Mouse (Mus musculus) CH12.LX (cell line): ENCODE measurements around the gene Perp. TPM values are rescaled to one million over a fixed set of nuclear protein-coding genes. Genes with fewer than 3 reads are reported as not detected.

Experiments used
- DNase-seq: peaks from one replicate; pipeline ENCODE4 v3.0.0-alpha.2; 2013; ENCODE audit errors: extremely low read depth
- H3K27ac ChIP-seq: 2 replicates; pipeline ENCODE4 v1.5.1; 2012; ENCODE audit warnings: low read depth, mild to moderate bottlenecking, control low read depth, moderate library complexity; ENCODE audit not compliant: insufficient read depth
- H3K27me3 ChIP-seq: replicated peaks from 2 replicates; pipeline ENCODE3; 2012; ENCODE audit warnings: inconsistent platforms
- H3K36me3 ChIP-seq, 2 experiments: replicated peaks in 1 of 2; 2 replicates each; pipeline versions ENCODE3 to v1.6.1; 2012; ENCODE audit warnings: inconsistent platforms in 1 of 2, low read length in 1 of 2, mild to moderate bottlenecking in 1 of 2, mixed read lengths in 1 of 2, moderate library complexity in 1 of 2; ENCODE audit not compliant: control insufficient read depth in 1 of 2, insufficient read depth in 1 of 2
- H3K4me1 ChIP-seq, 2 experiments: 2 replicates each; pipeline ENCODE4 v1.6.1; 2012; ENCODE audit warnings: inconsistent platforms in 1 of 2, moderate library complexity in 1 of 2; ENCODE audit not compliant: insufficient read depth in 2 of 2, control insufficient read depth in 1 of 2
- H3K4me2 ChIP-seq: 2 replicates; pipeline ENCODE4 v1.6.1; 2012; ENCODE audit warnings: low read depth, mild to moderate bottlenecking, control low read depth; ENCODE audit not compliant: poor library complexity, insufficient read depth, severe bottlenecking
- H3K4me3 ChIP-seq, 3 experiments: fragments of 150-350 bp in 1 of 3; sonication (generic) in 1 of 3; replicated peaks in 1 of 3; 2 replicates each; pipeline versions ENCODE3 to v1.5.1; 2011 to 2012; ENCODE audit warnings: low read depth in 2 of 3, low read length in 2 of 3, mild to moderate bottlenecking in 2 of 3, moderate library complexity in 2 of 3, control low read depth in 1 of 3, improper control_type of control experiment in 1 of 3, inconsistent platforms in 1 of 3, mixed read lengths in 1 of 3; ENCODE audit not compliant: poor library complexity in 1 of 3
- H3K79me2 ChIP-seq: replicated peaks from 2 replicates; pipeline ENCODE4 v1.6.1; 2012; ENCODE audit warnings: mild to moderate bottlenecking, moderate library complexity; ENCODE audit not compliant: control insufficient read depth, poor library complexity, insufficient read depth, severe bottlenecking; ENCODE audit errors: extremely low read depth
- H3K9ac ChIP-seq: 2 replicates; pipeline ENCODE4 v1.6.1; 2012; ENCODE audit warnings: low read depth, mild to moderate bottlenecking, control low read depth, moderate library complexity; ENCODE audit not compliant: insufficient read depth
- H3K9me3 ChIP-seq: replicated peaks from 2 replicates; pipeline ENCODE3; 2012; ENCODE audit warnings: low read length, inconsistent platforms, mixed read lengths
- BHLHE40 ChIP-seq: IDR thresholded peaks from 2 replicates; pipeline ENCODE4 v1.6.1; 2011; ENCODE audit warnings: mild to moderate bottlenecking, low read depth, low read length, improper control_type of control experiment
- CHD2 ChIP-seq: IDR thresholded peaks from 2 replicates; pipeline ENCODE4 v1.6.1; 2011; ENCODE audit warnings: low read length, improper control_type of control experiment
- CTCF ChIP-seq, 2 experiments: IDR thresholded peaks in 1 of 2; conservative IDR thresholded peaks in 1 of 2; 2 replicates each; pipeline ENCODE4 v1.5.1; 2011 to 2012; ENCODE audit warnings: low read depth in 2 of 2, low read length in 2 of 2, improper control_type of control experiment in 1 of 2, inconsistent platforms in 1 of 2, mild to moderate bottlenecking in 1 of 2, moderate library complexity in 1 of 2
- ELF1 ChIP-seq: IDR thresholded peaks from 2 replicates; pipeline ENCODE4 v1.6.1; 2014; ENCODE audit warnings: low read depth, mild to moderate bottlenecking, inconsistent platforms, low read length, improper control_type of control experiment
- EP300 ChIP-seq: IDR thresholded peaks from 2 replicates; pipeline ENCODE4 v1.6.1; 2011; ENCODE audit warnings: low read length, improper control_type of control experiment
- GABPA ChIP-seq: IDR thresholded peaks from 2 replicates; pipeline ENCODE4 v1.6.1; 2012; ENCODE audit warnings: low read depth, low read length, improper control_type of control experiment, inconsistent platforms; ENCODE audit not compliant: insufficient replicate concordance
- HCFC1 ChIP-seq: IDR thresholded peaks from 2 replicates; pipeline ENCODE4 v1.6.1; 2012; ENCODE audit warnings: low read depth, mild to moderate bottlenecking, inconsistent platforms, low read length, improper control_type of control experiment
- JUN ChIP-seq: IDR thresholded peaks from 2 replicates; pipeline ENCODE4 v1.6.1; 2011; ENCODE audit warnings: low read depth, mild to moderate bottlenecking, low read length, improper control_type of control experiment, moderate library complexity; ENCODE audit not compliant: insufficient read depth
- JUND ChIP-seq: conservative IDR thresholded peaks from 2 replicates; pipeline ENCODE4 v1.6.1; 2011; ENCODE audit warnings: low read depth, low read length, improper control_type of control experiment
- MAX ChIP-seq: IDR thresholded peaks from 2 replicates; pipeline ENCODE4 v1.6.1; 2011; ENCODE audit warnings: low read length, improper control_type of control experiment
- MAZ ChIP-seq: IDR thresholded peaks from 2 replicates; pipeline ENCODE4 v1.6.1; 2012; ENCODE audit warnings: low read depth, mild to moderate bottlenecking, inconsistent platforms, low read length, improper control_type of control experiment, moderate library complexity
- MXI1 ChIP-seq: IDR thresholded peaks from 2 replicates; pipeline ENCODE4 v1.6.1; 2011; ENCODE audit warnings: mild to moderate bottlenecking, low read depth, low read length, improper control_type of control experiment
- NELFE ChIP-seq: IDR thresholded peaks from 2 replicates; pipeline ENCODE4 v1.6.1; 2011; ENCODE audit warnings: low read depth, low read length, improper control_type of control experiment
- RAD21 ChIP-seq: IDR thresholded peaks from 2 replicates; pipeline ENCODE4 v1.6.1; 2011; ENCODE audit warnings: low read depth, mild to moderate bottlenecking, low read length, improper control_type of control experiment, moderate library complexity
- RCOR1 ChIP-seq: conservative IDR thresholded peaks from 2 replicates; pipeline ENCODE4 v1.6.1; 2012; ENCODE audit warnings: low read depth, mild to moderate bottlenecking, inconsistent platforms, low read length, improper control_type of control experiment
- SIN3A ChIP-seq: IDR thresholded peaks from 2 replicates; pipeline ENCODE4 v1.6.1; 2012; ENCODE audit warnings: low read length, improper control_type of control experiment, inconsistent platforms
- TCF12 ChIP-seq: IDR thresholded peaks from 2 replicates; pipeline ENCODE4 v1.6.1; 2014; ENCODE audit warnings: low read depth, mild to moderate bottlenecking, inconsistent platforms, low read length, improper control_type of control experiment
- USF1 ChIP-seq: IDR thresholded peaks from 2 replicates; pipeline ENCODE4 v1.6.1; 2014; ENCODE audit warnings: low read depth, mild to moderate bottlenecking, inconsistent platforms, low read length, improper control_type of control experiment
- USF2 ChIP-seq: conservative IDR thresholded peaks from 2 replicates; pipeline ENCODE4 v1.6.1; 2011; ENCODE audit warnings: low read depth, low read length, improper control_type of control experiment
- ZMIZ1 ChIP-seq: IDR thresholded peaks from 2 replicates; pipeline ENCODE4 v1.6.1; 2012; ENCODE audit warnings: low read depth, mild to moderate bottlenecking, inconsistent platforms, low read length, improper control_type of control experiment
- ZNF384 ChIP-seq: IDR thresholded peaks from 2 replicates; pipeline ENCODE4 v1.6.1; 2012; ENCODE audit warnings: low read depth, low read length, improper control_type of control experiment, inconsistent platforms
- dilution Hi-C: fragments of 300-500 bp; cut with MboI; formaldehyde crosslinking; loops from 2 replicates; pipeline ENCODE4 v1.14.3; 2020; ENCODE audit warnings: low sequenced_read_pairs; ENCODE audit not compliant: extremely low pct_unique_long_range_greater_than_20kb, extremely low pct_ligation_motif_present
- in situ Hi-C: fragments of 300-500 bp; cut with MboI; formaldehyde crosslinking; loops from 3 replicates; pipeline ENCODE4 v1.14.3; 2019; ENCODE audit warnings: low sequenced_read_pairs, low pct_ligation_motif_present, low pct_unique_long_range_greater_than_20kb, mixed read lengths
- polyA plus RNA-seq: library from polyadenylated mRNA; unstranded; fragments of >175 nt; gene quantifications from 2 replicates; pipeline ENCODE4 v1.2.1, GENCODE M21; 2012; ENCODE audit warnings: low read depth; ENCODE audit not compliant: insufficient read length
- total RNA-seq, 2 experiments: library from RNA; depleted of rRNA; stranded (reverse); fragments of 300-350 nt in 1 of 2; fragments of >200 nt in 1 of 2; gene quantifications; 2 replicates each; pipeline ENCODE4 v1.2.3; 2012 to 2014

Gene Perp
- total and polyA plus RNA-seq, 3 experiments, result 0.51 TPM; not detected in 2

DNA sequence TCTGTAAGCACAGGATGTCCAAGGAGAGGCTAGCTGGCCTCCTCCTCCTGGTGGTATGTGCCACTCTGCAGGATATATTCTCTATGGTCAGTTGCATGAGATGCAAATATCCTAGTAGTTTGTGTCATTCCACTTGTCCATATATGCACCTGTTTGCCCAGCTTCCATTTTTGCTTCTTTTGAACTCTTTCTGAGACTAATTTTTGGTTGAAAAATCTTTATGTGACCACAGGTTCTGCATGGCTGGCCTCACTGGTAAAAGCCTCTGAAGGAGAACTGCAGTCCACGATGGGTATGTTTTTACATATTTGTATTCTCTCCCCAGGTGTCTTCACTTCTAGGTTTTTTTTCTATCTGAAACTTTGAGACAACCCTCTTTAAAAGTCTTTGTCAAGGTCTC is 37.4 kb downstream of the Perp start:
- Histone ChIP-seq H3K79me2 (no peaks in the 10 kb centered on the region), H3K27ac (no peak overlapping the region), H3K27me3 (no peaks in the 10 kb centered on the region), H3K9ac (no peak overlapping the region), H3K9me3 (no peaks in the 10 kb centered on the region), H3K4me1 (peaks cover 6 to 51% of the 10 kb centered on the region in 2 experiments), H3K4me3 (no peak overlapping the region), H3K4me2 (peak overlapping the region; percentile 21; the same call in 1 of the 2 replicates), H3K36me3 (no peaks in the 10 kb centered on the region)
- peak; percentile 62 for DNase-seq
- dilution Hi-C loops (no loop called here), in situ Hi-C loops (loop anchor here (25.0 kb wide), 1 partner anchor 320 kb away; no protein-coding TSS in a partner anchor)
- TF ChIP-seq BHLHE40 (0 out of 2 replicates have a peak, but pooled peaks have one; percentile 7), HCFC1 (no peak), ZNF384 (peak; percentile 79), EP300 (peak; percentile 65)

DNA sequence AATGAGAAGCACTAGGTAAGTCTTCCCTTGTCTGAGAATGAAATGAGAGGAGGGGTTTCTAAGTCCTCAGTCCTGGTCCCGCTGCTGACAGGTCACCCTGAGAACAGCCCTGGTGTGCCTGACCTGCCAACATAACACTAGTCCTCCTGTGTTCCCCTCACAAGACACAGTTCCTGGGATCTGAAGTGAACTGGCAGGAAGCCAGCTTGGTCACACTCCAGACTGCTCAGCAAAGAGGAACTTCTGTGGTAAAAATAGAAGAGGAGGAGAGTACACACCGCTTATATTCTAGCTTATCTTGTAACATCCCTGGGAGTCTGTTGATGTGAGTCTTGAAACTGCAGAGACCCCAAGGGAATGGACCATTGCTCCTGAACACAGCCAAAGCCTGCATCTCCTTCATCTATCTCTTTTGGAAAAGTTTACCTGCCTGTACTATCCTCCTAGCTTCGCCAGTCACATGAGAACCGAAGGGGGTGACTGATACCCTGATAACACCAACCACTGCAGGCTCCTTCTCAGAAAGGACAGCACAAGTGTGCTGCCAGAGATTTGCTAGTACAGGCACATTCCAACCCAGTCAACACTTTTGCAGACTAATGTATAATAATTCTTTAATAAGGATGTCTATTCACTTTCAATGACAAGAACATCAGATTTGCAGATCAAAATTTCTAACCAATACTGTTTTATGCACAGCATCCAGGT is 42.3 kb downstream of the Perp start:
- Histone ChIP-seq H3K4me3 (no peak overlapping the region), H3K27ac (no peak overlapping the region)
- TF ChIP-seq CTCF (conservative IDR thresholded peaks at IDR 0.05 in 1 of 2, IDR thresholded peaks at IDR 0.05 in 1 of 2; ENCODE audit: low read depth in 2 of 2, low read length in 2 of 2) (no peak), ZMIZ1 (no peak), MAZ (no peak), GABPA (no peak), JUN (no peak), ELF1 (no peak), JUND (no peak), USF1 (no peak), RAD21 (no peak), BHLHE40 (no peak), MAX (no peak), TCF12 (no peak), USF2 (no peak), NELFE (no peak), CHD2 (no peak), RCOR1 (no peak), MXI1 (no peak), HCFC1 (no peak), SIN3A (no peak)

More for the DNA sequence above, 42.3 kb downstream of the Perp start:
- H3K4me2 ChIP-seq, result no peak overlapping the region
- dilution Hi-C loops (no loop called here), in situ Hi-C loops (loop anchor here (25.0 kb wide), 1 partner anchor 325 kb away; no protein-coding TSS in a partner anchor)
- H3K4me1 ChIP-seq, result peaks cover 4 to 36% of the 10 kb centered on the region in 2 experiments
- no peaks in the 10 kb centered on the region for H3K79me2 ChIP-seq
- H3K36me3 ChIP-seq, result no peaks in the 10 kb centered on the region
- DNase-seq, result no peak
- H3K9ac ChIP-seq, result no peak overlapping the region
- no peaks in the 10 kb centered on the region for H3K9me3 ChIP-seq
- no peaks in the 10 kb centered on the region for H3K27me3 ChIP-seq
